Mouse (Mus musculus): Measurements from ENCODE around the gene Pbx1. TPM values are rescaled to one million over a fixed set of nuclear protein-coding genes. Genes with fewer than 3 reads are reported as not detected.

Gene Pbx1
- total RNA-seq, 2 experiments from 2014 or later, result 16.9 to 29.3 TPM

DNA sequence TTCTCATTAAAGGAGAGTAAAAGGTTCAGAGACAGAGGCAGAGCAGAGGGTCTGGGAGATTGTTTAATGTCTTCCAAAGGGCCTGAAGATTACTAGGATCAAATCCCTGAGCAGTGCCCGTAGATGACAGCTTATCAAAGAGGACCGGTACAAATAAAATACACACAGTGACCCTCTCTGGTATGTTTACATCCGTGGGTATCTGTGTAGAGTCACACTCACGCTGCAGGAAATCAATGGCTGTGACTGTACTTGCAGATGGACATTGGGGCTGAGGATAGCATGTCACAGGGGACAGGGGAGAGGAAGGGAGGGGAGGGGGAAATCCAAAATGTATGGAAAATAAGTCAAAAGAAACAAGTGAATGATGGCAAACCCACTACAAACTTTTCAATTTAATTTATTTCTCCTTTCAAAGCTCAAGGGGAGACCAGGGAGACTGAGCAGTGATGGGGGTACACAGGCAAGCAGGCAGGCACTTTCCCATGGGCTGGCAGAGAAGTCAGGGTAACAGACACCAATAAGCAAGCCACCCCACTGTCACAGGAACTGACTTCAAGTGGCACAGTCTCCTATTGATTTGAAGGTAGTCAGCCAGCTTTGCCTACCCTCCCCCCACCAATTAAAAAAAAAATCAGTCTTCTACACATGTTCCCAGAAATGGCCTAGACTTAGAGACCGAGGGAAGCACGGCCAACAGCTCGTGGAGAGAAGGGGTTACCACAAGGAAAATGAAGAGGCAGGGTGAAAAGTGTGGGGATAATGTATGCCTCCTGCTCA, 107.6 kb downstream of the Pbx1 start:
- no peak overlapping the region for H3K4me3 ChIP-seq
- no peak overlapping the region for H3K27ac ChIP-seq
- no peak for DNase-seq
- intact Hi-C loops (cut with DNase I), result loop anchor here (10.0 kb wide), 2 partner anchors 110 to 230 kb away; partner anchors contain the start of gene Pbx1
- no peak for TF ChIP-seq CTCF (IDR thresholded peaks at IDR 0.05)

DNA sequence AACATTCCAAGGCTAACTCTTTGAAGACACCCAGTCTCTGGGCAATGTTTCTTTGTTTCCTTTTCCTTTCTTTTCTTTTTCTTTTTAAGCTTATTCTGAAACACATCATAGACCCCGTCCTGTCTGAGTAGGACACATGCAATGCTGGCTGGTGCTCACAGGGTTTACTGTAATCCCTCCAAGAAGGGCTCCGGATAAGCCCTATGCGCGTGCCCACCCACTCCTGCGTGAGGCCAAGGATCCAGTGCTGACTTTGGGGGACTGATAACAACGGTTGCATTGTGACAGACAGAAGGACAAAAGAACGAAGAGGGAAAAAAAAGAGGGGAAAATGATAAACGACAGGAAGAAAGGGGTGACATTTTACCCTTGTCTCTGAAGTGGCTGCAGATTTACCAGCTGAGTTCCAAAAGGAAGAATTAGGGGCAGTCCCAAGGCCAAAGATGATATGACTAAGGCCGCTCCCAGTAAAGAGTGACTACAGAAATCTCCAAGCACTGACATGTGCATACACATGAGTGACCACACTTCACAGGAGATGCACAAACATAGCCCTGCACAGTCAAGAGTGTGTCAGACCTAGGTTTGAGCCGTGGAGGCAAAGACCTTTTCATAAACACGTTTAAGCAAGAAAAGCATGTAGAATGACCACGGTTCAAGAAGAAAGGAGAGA, 108.5 kb downstream of the Pbx1 start:
- intact Hi-C loops (cut with DNase I), result loop anchor here (1.0 to 10.0 kb wide), 3 partner anchors 109 to 229 kb away; partner anchors contain the start of gene Pbx1
- Histone ChIP-seq H3K4me3 (no peak overlapping the region), H3K27ac (peak overlapping the region; percentile 8; the same call in 1 of the 2 replicates)
- DNase-seq, result no peak
- no peak for TF ChIP-seq CTCF (IDR thresholded peaks at IDR 0.05)

DNA sequence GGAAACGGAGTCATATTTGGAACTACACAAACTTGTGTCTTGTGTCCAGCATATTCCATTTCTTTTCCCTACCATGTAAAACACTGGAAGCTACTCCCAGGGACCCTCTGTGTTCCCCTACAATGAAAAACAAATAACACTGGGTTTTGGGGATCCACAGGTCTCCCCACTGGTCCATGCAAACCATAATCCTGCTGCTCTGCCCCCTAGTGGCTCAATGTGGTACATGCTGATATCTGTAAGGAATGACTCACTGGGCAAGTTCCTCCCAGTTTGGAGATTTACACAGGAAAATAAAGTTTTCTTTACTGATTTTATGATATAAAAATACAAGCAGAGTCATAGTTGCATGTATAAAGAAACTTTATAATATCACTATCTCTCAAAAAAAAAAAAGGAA, 109.2 kb downstream of the Pbx1 start:
- Histone ChIP-seq H3K4me3 (no peak overlapping the region), H3K27ac (no peak overlapping the region)
- no peak for DNase-seq
- intact Hi-C loops (cut with DNase I), result loop anchor here (1.0 to 10.0 kb wide), 3 partner anchors 109 to 228 kb away; partner anchors contain the start of gene Pbx1
- peak; percentile 77 for TF ChIP-seq CTCF (IDR thresholded peaks at IDR 0.05)

DNA sequence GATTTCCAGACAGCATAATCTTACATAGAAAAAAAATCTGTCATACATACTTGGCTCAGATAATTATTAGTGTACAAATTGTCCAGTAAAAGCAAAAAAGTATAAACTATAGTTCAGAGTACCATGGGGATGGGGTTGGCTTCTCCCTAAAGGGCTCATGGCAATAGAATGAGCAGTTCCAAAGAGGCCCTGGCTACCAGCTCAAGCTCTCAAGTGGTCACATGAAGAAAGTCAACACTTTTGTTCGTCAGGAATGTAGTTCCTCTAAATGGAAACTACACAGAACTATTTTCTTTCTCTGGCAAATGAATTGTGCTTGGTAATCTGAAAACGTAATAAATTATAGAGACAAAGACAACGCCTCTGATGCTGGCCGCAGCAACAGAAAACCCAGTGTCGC, 112.4 kb downstream of the Pbx1 start:
- Histone ChIP-seq H3K4me3 (no peak overlapping the region), H3K27ac (peak overlapping the region; percentile 20; the same call in 1 of the 2 replicates)
- no peak for TF ChIP-seq CTCF (IDR thresholded peaks at IDR 0.05)
- DNase-seq, result no peak
- intact Hi-C loops (cut with DNase I), result loop anchor here (10.0 kb wide), 2 partner anchors 115 to 225 kb away; partner anchors contain the start of gene Pbx1

DNA sequence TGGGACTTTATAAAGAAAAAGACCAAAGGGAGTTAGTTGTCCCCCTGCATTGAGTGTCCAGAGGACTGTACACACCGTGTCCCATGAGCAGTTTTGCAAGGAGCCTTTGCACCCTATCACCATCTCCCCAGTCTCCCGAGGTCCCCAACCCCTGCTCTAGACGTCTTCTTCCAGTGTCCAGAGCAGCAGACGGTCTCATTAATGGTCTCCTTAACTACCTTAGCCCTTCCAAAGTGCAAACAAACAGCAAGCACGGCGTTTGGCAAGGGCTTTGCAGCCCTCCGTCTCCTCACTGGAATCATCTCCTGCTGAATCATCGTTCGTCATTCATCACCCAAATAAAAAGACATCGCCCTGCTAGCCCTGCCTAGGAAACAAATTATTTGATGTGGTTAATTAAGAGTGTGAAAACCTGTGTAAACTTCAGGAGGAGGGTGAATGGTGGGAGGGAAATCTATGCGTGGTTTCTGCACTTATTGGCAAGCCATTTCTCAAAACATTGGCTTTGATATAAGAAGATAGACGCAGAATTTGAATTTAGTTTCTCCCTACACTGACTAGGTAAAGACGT, 113.1 kb downstream of the Pbx1 start:
- DNase-seq, result peak; percentile 43
- no peak for TF ChIP-seq CTCF (IDR thresholded peaks at IDR 0.05)
- H3K27ac ChIP-seq, result peak overlapping the region; percentile 44

DNA sequence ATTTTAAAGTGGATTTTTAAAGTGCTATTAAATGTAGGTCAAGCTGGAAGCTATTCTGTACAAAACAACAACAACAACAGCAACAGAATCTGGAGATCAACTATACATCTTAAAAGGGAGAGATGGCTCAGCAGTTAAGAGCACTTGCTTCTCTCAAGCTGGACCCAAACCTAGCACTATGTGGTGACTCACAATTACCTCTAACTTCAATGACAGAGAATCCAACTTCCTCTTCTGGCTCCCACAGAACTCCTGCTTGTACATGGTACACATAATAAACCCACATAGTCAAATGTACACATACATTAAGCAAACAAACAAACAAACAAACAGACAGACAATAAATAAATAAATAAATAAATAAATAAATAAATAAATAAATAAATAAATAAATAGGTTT, 118.3 kb downstream of the Pbx1 start:
- TF ChIP-seq CTCF (IDR thresholded peaks at IDR 0.05), result no peak
- DNase-seq, result no peak
- intact Hi-C loops (cut with DNase I), result no loop called here
- Histone ChIP-seq H3K27ac (no peak overlapping the region), H3K4me3 (no peak overlapping the region)

More for the DNA sequence above, 113.1 kb downstream of the Pbx1 start:
- intact Hi-C loops (cut with DNase I), result no loop called here
- H3K4me3 ChIP-seq, result no peak overlapping the region

DNA sequence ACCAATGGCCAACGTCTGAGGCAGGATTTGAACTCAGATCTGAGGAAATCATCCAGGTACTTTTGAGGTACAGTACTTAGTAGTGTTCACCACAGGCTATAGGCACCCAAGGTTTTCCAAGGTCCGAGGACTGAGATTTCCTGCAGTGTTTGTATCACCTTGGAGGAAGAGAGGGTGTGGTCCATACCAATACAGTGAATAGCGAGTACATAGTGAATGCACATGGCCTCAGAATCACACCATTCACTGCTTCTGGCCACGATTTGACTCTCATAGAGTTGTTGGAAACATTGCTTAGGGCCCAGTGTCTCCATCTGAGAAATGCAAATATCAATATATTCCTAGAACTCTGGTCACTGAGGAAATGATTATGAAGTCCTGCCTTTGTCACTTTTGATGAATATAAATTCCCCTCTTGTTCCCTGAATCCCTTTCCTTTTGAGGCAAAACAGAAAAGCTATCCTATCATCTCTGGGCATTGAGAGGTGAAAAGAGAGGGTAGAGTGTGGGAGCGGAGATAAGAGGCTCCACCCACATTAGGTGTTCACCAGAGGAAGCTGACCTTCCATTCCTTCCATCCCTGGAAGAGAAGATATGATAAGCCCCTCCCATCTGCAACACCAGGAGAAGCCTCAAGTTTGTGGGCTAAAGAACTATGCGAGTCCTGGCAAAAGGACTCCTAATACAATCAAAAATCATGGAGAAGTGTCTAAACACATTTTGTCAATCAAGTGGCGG, 119.2 kb downstream of the Pbx1 start:
- intact Hi-C loops (cut with DNase I), result no loop called here

DNA sequence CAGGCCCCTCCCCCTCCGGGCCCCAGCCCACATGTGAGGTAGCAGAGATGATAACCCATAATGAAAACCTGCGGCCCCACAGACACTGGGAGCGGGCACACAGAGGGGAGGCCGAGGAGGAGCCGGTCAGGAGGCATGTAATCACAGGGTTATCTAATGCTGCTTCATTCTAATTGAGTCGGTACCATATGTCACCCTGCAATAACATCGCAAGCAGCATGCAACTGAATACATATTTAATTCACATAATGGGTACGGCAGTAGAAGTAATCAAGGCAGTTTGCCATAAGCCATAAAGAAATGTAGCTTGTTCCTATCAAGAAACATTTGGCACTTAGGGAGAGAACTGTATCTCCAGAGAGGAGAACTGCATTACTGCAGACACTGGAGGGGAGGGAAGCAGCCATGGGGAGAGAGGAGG, 123.0 kb downstream of the Pbx1 start:
- intact Hi-C loops (cut with DNase I), result no loop called here
- H3K27ac ChIP-seq, result no peak overlapping the region
- TF ChIP-seq CTCF (IDR thresholded peaks at IDR 0.05), result no peak
- no peak for DNase-seq
- H3K4me3 ChIP-seq, result no peak overlapping the region

More for the DNA sequence above, 119.2 kb downstream of the Pbx1 start:
- DNase-seq, result no peak
- TF ChIP-seq CTCF (IDR thresholded peaks at IDR 0.05), result no peak
- Histone ChIP-seq H3K4me3 (no peak overlapping the region), H3K27ac (no peak overlapping the region)

DNA sequence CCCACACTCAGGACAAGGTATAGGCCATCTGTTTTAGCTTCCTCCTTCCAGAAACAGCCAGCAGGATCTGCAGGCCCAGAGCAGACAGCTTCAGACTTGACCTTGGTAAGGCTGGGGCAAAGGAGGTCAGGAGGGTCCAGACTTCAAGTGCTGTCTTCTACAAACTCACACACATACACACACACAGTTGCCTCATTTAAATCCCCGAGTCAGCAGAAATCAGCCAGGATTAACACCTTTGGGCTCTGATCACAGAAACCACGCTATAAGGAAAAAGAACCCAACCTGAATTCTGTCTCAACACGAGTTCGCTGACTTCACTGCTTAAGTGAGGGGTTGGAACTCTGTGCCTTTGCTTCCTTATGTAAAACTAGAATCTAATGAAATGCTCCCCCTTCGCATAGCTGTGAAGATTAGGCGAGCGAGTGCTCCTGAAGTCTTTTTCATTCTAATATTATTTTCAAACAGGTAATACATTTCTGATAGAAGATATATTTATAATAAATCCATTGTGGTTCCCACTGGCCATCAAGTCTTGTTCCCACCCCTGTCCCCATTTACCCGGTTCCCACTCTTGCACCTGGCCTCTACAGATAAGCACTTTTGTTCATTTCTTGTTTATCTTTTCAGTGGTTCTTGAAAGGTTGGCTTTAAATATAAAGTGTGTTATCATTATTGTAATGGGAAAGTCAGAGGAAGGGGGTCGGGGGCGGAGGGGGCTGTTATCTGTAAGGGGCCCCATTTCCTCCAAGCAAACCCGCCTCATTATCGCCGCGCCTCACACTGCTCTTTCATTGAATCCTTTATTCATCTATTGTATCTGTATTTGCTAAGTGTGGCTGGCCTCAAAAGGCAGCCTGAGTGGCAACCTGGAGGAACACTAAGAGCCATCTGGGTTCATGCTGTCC, 124.5 kb downstream of the Pbx1 start:
- H3K27ac ChIP-seq, result no peak overlapping the region
- DNase-seq, result no peak
- intact Hi-C loops (cut with DNase I), result no loop called here
- TF ChIP-seq CTCF (IDR thresholded peaks at IDR 0.05), result no peak
- no peak overlapping the region for H3K4me3 ChIP-seq

DNA sequence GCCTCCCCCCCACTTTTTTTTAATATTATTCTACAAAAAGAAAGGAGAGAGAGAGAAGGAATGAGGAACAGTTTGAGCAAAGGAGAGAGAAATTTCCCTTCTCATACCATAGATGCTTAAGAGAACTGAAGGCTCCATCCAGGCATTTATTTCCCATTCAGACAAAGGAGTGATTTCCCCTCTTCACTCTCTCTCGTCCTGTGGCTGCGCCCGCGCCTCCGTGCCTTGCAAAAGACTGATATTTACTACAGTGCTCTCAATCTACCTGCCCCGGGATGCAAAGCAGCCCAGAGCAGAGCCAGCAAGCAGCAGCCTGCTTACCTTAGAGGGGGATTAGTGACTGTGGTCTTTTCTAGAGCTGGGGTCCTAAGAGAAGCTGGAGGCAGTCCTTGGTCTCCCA, 131.6 kb downstream of the Pbx1 start:
- TF ChIP-seq CTCF (IDR thresholded peaks at IDR 0.05), result no peak
- H3K27ac ChIP-seq, result no peak overlapping the region
- intact Hi-C loops (cut with DNase I), result no loop called here

DNA sequence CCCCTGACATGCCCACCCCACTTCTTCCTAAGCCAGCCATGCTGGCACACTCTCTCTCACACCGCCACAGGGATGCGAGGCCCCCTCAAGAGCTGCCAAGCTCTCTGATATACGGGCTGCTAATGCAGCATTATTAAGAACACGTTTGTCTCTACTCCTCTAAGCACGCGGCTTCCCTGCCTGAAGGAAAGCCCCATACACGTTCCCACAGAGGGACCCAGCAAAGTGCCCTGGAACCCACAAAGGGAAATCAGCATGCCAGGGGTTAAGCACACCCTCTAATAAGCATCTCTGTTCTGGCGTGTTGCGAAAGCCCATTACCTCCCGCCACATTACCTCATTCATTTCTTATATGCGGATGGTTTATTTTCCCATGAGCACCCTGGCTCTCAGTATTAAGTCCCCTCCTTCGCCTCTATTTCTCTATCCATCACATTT, 132.1 kb downstream of the Pbx1 start:
- intact Hi-C loops (cut with DNase I), result no loop called here
- Histone ChIP-seq H3K4me3 (no peak overlapping the region), H3K27ac (no peak overlapping the region)
- no peak for TF ChIP-seq CTCF (IDR thresholded peaks at IDR 0.05)
- DNase-seq, result no peak

More for the DNA sequence above, 131.6 kb downstream of the Pbx1 start:
- H3K4me3 ChIP-seq, result no peak overlapping the region
- no peak for DNase-seq

Data from gastrocnemius, adult 2 months (tissue).